Mouse (Mus musculus) forebrain, embryonic 14.5 days (tissue): ENCODE measurements around the gene Treml2. TPM values are rescaled to one million over a fixed set of nuclear protein-coding genes. Genes with fewer than 3 reads are reported as not detected.

Experiments used
- ATAC-seq: fragments of 200-750 bp; cut with Nextera tagmentation; 2 replicates; pipeline ENCODE4 v1.8.0; 2017; ENCODE audit warnings: mild to moderate bottlenecking, moderate library complexity
- DNase-seq: peaks from one replicate; pipeline ENCODE4 v3.0.0-alpha.2; 2015; ENCODE audit warnings: low spot score
- H3K27ac ChIP-seq: fragments of 300-500 bp; sonication (generic); 2 replicates; pipeline ENCODE4 v1.5.1; 2014; ENCODE audit warnings: low read depth, mild to moderate bottlenecking, control low read depth, low read length, moderate library complexity
- H3K27me3 ChIP-seq: fragments of 300-500 bp; sonication (generic); replicated peaks from 2 replicates; pipeline ENCODE4 v1.6.1; 2014; ENCODE audit warnings: low read length, control low read depth, mixed read lengths; ENCODE audit not compliant: control insufficient read depth, insufficient read depth
- H3K36me3 ChIP-seq: fragments of 300-500 bp; sonication (generic); 2 replicates; pipeline ENCODE4 v1.6.1; 2014; ENCODE audit warnings: low read length, control low read depth; ENCODE audit not compliant: control insufficient read depth, insufficient read depth
- H3K4me1 ChIP-seq: fragments of 300-500 bp; sonication (generic); 2 replicates; pipeline ENCODE4 v1.6.1; 2014; ENCODE audit warnings: antibody characterized with exemption, low read length, control low read depth; ENCODE audit not compliant: control insufficient read depth, insufficient read depth
- H3K4me2 ChIP-seq: fragments of 300-500 bp; sonication (generic); 2 replicates; pipeline ENCODE4 v1.6.1; 2014; ENCODE audit warnings: mild to moderate bottlenecking, control low read depth, low read length
- H3K4me3 ChIP-seq: fragments of 300-500 bp; sonication (generic); 2 replicates; pipeline ENCODE4 v1.5.1; 2014; ENCODE audit warnings: low read depth, low read length, control low read depth
- H3K9ac ChIP-seq: fragments of 300-500 bp; sonication (generic); 2 replicates; pipeline ENCODE4 v1.6.1; 2014; ENCODE audit warnings: mild to moderate bottlenecking, low read length, control low read depth, moderate library complexity
- H3K9me3 ChIP-seq: fragments of 300-500 bp; sonication (generic); replicated peaks from 2 replicates; pipeline ENCODE4 v1.6.1; 2016; ENCODE audit warnings: low read length, control low read depth, mixed read lengths; ENCODE audit not compliant: control insufficient read depth
- WGBS: fragments of 180-500 bp; shearing (Covaris S2); extraction: QIAGEN DNeasy Blood & Tissue Kit; methylation state at CpG from one replicate; pipeline ENCODE4 v1.1.7; 2014; 5-methylcytosine and 5-hydroxymethylcytosine counted together
- polyA plus RNA-seq: library from polyadenylated mRNA; unstranded; fragments of >200 nt; fragmentation: Nextera tagmentation; extraction: Ambion mirVana; gene quantifications from 2 replicates; pipeline ENCODE4 v1.2.1, GENCODE M21; 2014

Treml2 gene
- not detected in 2 replicates for polyA plus RNA-seq

DNA sequence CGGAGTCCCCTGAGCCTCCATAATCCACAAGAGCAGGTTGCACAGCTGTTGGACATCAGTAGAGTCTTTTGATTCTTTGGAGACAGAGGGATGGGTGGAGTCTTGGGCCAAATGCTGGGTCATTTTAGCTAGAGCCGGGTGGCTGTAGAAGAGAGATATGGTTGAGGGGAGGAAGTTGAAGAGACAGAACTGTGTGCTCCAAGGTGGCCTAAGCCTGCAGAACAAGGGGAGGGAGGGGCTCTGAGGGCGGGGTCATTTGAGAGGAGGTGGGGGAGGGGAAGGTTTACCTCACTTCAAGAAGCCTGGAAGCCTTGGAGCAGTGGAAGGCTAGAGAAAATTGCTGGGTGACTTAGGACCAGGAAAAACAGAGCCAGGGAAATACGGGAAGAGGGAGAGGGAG, at the start of gene Treml2:
Treml2 (plus strand) TSS at position 296 of the 400 bp plus-strand sequence.
- no peaks in the 10 kb centered on the region for H3K36me3 ChIP-seq
- ATAC-seq: no peak
- H3K27me3 ChIP-seq: no peaks in the 10 kb centered on the region
- H3K4me1 ChIP-seq: no peaks in the 10 kb centered on the region
- H3K9ac ChIP-seq: no peak within 1 kb of the TSS
- no peaks in the 10 kb centered on the region for H3K9me3 ChIP-seq
- no peak within 1 kb of the TSS for H3K4me3 ChIP-seq
- no peak within 1 kb of the TSS for H3K27ac ChIP-seq
- no peak for DNase-seq
- WGBS: 37% methylated on average over 3 of the region's 4 CpGs
- no peak within 1 kb of the TSS for H3K4me2 ChIP-seq

DNA sequence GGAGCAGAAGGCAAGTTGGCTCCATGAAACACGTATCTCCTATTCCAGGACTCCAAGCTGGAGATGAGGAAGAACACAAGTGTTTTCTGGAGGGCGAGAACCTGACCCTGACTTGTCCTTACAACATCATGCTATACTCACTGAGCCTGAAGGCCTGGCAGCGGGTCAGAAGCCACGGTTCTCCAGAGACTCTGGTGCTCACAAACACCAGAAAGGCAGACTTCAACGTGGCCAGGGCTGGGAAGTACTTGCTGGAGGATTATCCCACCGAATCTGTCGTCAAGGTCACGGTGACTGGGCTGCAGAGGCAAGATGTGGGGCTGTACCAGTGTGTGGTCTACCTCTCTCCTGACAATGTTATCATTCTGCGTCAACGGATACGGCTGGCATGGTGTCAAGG, 49.8 kb upstream of the Treml2 start:
- ATAC-seq (no peak), DNase-seq (no peak)
- Histone ChIP-seq H3K27me3 (no peaks in the 10 kb centered on the region), H3K27ac (no peak overlapping the region), H3K4me3 (no peak overlapping the region), H3K9me3 (no peaks in the 10 kb centered on the region), H3K4me2 (no peak overlapping the region), H3K9ac (no peak overlapping the region), H3K4me1 (no peaks in the 10 kb centered on the region), H3K36me3 (no peaks in the 10 kb centered on the region)
- 86% methylated on average over 11 of the region's 11 CpGs for WGBS

DNA sequence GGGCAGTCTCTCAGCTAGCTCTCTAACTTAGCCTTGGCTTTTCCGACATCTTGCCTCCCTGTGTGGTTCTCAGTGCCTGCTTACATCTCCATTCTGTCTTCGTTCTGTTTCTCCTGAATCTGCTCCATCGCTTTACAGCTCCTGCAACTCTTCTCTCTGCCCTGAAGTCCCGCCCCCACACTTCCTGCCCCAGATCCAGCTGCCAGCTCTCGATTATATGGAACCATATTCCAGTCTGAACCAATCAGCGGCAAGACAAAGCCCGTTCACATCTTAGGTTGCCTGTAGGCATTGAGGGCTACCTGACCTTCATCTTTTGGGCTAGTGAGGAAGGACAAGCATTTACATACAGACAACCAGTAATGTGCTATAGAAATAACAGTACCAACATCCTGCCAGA, 48.7 kb upstream of the Treml2 start:
- no peak for ATAC-seq
- H3K4me2 ChIP-seq: no peak overlapping the region
- no peaks in the 10 kb centered on the region for H3K36me3 ChIP-seq
- H3K9me3 ChIP-seq: no peaks in the 10 kb centered on the region
- WGBS: 92% methylated on average over 7 of the region's 7 CpGs
- no peak overlapping the region for H3K27ac ChIP-seq
- no peaks in the 10 kb centered on the region for H3K4me1 ChIP-seq
- no peak overlapping the region for H3K4me3 ChIP-seq
- no peaks in the 10 kb centered on the region for H3K27me3 ChIP-seq
- no peak overlapping the region for H3K9ac ChIP-seq
- no peak for DNase-seq

DNA sequence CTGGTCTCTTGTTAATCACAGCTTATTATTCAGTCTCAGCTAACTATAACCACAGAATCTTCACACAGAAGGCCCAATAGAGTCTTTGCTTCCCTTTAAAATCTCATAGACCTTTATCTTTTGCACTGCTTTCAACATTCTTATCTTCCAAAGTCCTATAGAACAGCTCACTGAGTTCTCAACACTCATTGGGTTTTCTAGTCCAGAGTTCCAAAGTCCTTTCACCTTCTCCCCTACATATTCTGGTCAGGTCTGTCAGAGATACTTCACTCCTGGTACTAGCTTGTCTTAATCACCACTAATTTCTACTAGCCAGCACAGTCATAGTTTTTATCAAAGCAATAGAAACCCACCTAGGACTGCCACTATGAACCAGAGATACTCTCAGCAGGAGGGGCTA, 42.7 kb upstream of the Treml2 start:
- H3K4me1 ChIP-seq: no peaks in the 10 kb centered on the region
- H3K36me3 ChIP-seq: no peaks in the 10 kb centered on the region
- ATAC-seq (no peak), DNase-seq (no peak)
- no peak overlapping the region for H3K9ac ChIP-seq
- H3K4me2 ChIP-seq: no peak overlapping the region
- no peak overlapping the region for H3K27ac ChIP-seq
- H3K9me3 ChIP-seq: peaks cover 7% of the 10 kb centered on the region; the same call in 1 of the 2 replicates
- no peaks in the 10 kb centered on the region for H3K27me3 ChIP-seq
- no peak overlapping the region for H3K4me3 ChIP-seq

DNA sequence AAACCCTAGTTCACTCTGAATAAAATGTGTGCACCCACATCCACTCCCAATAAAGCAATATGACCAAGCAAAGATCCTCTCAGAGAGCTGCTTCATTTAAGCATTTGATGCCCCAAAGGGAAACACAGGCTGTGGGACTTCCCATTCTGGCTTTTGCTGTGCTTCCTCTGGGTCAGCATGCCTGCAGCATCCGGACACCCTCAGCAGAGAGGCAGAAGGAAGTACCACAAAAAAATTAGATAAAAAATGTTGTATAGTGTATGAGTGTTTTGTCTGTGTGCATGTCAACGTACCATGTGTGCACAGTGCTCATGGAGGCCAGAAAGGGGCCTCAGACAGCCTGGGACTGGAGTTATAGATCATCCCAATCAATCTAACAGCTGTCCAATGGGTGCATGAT, 37.4 kb upstream of the Treml2 start:
- no peak overlapping the region for H3K4me3 ChIP-seq
- ATAC-seq (no peak), DNase-seq (no peak)
- H3K9me3 ChIP-seq: peaks cover 7% of the 10 kb centered on the region; the same call in 1 of the 2 replicates
- H3K36me3 ChIP-seq: no peaks in the 10 kb centered on the region
- H3K27me3 ChIP-seq: no peaks in the 10 kb centered on the region
- no peak overlapping the region for H3K27ac ChIP-seq
- H3K9ac ChIP-seq: no peak overlapping the region
- WGBS: 86% methylated on average over 2 of the region's 2 CpGs
- no peak overlapping the region for H3K4me2 ChIP-seq
- H3K4me1 ChIP-seq: no peaks in the 10 kb centered on the region

DNA sequence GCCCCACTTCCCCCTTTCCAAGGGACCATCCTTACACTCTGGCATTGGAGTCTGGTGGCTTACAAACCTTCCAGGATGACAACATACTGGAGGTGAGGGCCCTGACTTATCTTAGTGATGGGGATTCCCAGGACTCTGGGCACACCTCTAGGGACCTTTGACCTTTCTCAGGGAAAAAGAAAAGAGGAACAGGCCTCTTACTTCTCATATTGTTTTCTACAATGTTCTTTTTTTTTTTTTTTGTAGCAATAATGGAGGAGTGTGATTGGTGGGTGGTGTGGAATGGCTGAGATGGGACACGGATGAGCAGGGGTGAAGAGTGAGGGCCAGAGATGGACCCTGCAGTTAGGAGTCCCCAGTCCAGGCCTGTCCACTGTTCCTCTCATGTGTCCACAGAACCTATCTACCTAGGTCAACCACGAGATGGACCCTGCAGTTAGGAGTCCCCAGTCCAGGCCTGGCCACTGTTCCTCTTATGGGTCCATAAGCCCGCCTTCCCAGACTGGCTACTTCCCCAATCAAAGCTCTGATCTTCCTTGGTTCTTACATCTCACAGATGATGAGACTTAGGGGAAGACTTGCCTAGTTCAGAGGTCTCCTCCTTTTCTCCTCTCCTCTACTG, 35.4 kb upstream of the Treml2 start, which contains the start of gene Treml4:
Treml4 (plus strand) TSS at position 555 of the 622 bp plus-strand sequence.
- H3K27me3 ChIP-seq: no peaks in the 10 kb centered on the region
- DNase-seq: no peak

DNA sequence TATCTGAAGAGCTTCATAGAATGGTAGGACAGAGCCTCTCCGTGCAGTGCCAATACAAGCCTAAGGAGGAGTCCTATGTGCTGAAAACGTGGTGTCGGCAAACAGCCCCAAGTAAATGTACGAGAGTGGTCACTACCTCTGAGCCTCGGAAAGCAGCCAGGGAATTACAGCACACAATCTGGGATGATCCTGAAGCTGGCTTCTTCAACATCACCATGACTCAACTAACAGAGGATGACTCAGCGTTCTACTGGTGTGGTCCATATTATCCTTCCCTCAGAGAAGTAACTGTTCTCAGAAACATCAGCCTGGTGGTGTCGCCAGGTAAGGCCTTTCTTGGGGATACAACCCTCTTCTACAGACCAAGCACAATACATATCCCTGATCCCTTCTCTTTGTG, 34.6 kb upstream of the Treml2 start:
- H3K36me3 ChIP-seq: no peaks in the 10 kb centered on the region
- DNase-seq (no peak), ATAC-seq (no peak)
- no peaks in the 10 kb centered on the region for H3K4me1 ChIP-seq
- H3K4me2 ChIP-seq: no peak overlapping the region
- no peak overlapping the region for H3K4me3 ChIP-seq
- H3K27me3 ChIP-seq: no peaks in the 10 kb centered on the region
- H3K9me3 ChIP-seq: no peaks in the 10 kb centered on the region; the same call in 1 of the 2 replicates
- 93% methylated on average over 7 of the region's 7 CpGs for WGBS
- H3K27ac ChIP-seq: no peak overlapping the region
- no peak overlapping the region for H3K9ac ChIP-seq

More for the DNA sequence above, 35.4 kb upstream of the Treml2 start, which contains the start of gene Treml4:
- Histone ChIP-seq H3K4me2 (no peak within 1 kb of the TSS), H3K9ac (no peak within 1 kb of the TSS), H3K9me3 (peaks cover 6% of the 10 kb centered on the region; the same call in 1 of the 2 replicates), H3K27ac (no peak within 1 kb of the TSS), H3K4me3 (no peak within 1 kb of the TSS), H3K36me3 (no peaks in the 10 kb centered on the region), H3K4me1 (no peaks in the 10 kb centered on the region)
- no peak for ATAC-seq
- WGBS: 91% methylated on average over 3 of the region's 3 CpGs

DNA sequence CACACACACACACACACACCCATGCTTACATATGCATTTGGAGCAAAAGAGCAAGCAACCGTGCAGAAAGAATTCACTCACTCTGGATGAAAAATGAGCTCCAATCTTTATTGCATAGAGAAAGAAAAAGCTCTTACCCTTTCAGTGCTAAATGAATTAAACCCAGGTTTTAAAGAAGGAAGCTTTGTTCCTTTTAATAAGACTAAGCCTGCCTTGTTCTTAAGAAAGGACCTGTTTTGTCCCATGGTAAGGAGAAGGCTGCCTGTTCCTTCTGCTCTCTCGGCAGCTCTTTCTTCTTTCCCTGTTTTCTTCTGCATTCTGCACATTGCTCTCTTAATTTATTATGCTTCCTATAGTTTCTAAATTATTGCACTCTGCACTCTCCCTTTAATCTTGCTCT, 33.2 kb upstream of the Treml2 start:
- ATAC-seq: no peak
- Histone ChIP-seq H3K4me2 (no peak overlapping the region), H3K9me3 (no peaks in the 10 kb centered on the region), H3K27me3 (no peaks in the 10 kb centered on the region), H3K4me3 (no peak overlapping the region), H3K36me3 (no peaks in the 10 kb centered on the region), H3K4me1 (no peaks in the 10 kb centered on the region), H3K9ac (no peak overlapping the region), H3K27ac (no peak overlapping the region)
- 4% methylated on average over 2 of the region's 2 CpGs for WGBS
- peak; percentile 43 for DNase-seq

DNA sequence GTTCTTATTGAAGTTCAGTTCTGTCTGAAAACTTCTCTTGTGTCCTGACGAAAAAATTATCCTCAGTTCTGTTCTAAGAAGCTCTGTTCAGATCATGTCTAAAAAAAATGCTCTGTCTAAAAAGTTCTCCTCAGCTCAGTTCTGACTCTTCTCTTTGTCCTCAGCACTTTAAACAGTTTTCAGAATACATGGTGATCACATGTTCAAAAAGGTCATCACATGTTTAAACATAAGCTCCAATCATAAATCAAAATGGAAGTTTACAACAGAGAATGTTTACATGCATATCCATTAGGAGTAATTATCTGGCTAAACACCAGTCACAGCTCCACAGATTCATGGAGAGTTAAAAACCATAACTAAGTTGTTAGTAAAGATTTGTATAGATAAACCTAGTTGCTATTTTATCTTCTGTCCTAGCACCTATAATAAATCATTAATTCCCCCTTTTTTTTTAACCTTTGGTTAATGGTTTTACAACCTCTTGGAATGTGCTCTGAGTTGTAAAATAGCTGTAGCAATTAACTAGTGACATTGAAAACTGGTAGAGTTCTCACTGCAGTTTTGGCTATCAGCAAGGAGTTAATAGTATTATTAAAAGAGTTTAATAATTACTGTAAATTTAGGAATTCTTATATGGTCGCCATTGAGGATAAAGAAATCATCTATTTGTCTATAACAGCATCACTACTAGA, 32.5 kb upstream of the Treml2 start:
- ATAC-seq: no peak
- no peak overlapping the region for H3K4me3 ChIP-seq
- H3K27me3 ChIP-seq: no peaks in the 10 kb centered on the region
- no peaks in the 10 kb centered on the region for H3K36me3 ChIP-seq
- H3K4me1 ChIP-seq: no peaks in the 10 kb centered on the region
- H3K9ac ChIP-seq: no peak overlapping the region
- no peak for DNase-seq
- H3K9me3 ChIP-seq: no peaks in the 10 kb centered on the region
- 26% methylated on average over 2 of the region's 2 CpGs for WGBS
- H3K4me2 ChIP-seq: no peak overlapping the region
- H3K27ac ChIP-seq: no peak overlapping the region
